20 mouse cellular contexts compared by ENCODE assay signal in the genomic region with DNA sequence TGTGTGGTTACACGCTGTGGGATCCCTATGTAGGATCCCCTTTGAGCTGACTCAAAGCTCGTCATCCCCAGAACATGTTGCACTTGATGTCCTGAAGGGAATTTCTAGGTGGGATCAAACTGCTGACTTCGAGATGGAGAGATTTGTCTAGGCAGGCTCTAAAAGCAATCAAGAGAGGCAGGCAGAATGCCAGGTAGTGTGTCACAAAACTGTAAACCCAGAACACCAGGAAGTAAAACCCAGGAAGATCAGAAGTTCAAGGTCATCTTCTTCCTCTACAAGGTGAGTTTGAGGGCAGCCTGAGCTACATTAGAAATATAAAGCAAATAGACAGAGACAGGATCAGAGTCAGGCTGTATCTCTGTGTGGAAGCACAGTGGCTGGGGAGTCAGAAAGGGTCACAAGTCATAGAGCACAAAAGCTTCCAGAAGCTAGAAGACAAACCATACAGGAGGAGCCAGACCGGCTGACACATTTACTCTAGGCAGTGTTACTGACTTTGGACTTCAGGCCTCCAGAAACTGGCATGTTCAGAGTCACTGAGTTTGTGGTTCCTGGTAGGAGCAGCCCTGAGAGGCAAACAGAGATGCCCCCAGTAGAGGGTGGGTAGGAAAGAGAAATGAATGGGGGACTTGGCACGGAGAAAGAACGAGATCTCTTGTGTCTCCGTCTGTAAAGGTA. TPM values are rescaled to one million over a fixed set of nuclear protein-coding genes. Genes with fewer than 3 reads are reported as not detected.
DNase-seq lines count a peak whose midpoint lies in the region; ATAC-seq and TF ChIP-seq lines count a peak whose summit lies in the region.
"Had no signal": no experiment of that assay in that cellular context is flagged by ENCODE, and none has a peak within 500 bp of the region (broad histone marks: within the 10 kb centered on the region; RNA-seq: fewer than 3 reads in every experiment).

No protein-coding gene starts in this region.

- ATAC-seq in hindbrain, postnatal 0 days: no peak
- no peak for ATAC-seq in liver, embryonic 12.5 days
- ATAC-seq: inflammation-experienced regulatory T-cells, adult 6 months had no signal

- H3K4me3 ChIP-seq in hindbrain, embryonic 10.5 days: no peak overlapping the region
- H3K4me3 ChIP-seq in hindbrain, postnatal 0 days (ENCODE audit: low read length): no peak overlapping the region
- H3K4me3 ChIP-seq in liver, adult 2 months (ENCODE audit: insufficient read depth, low read depth, low read length): no peak overlapping the region
- H3K4me3 ChIP-seq in liver, embryonic 12.5 days: no peak overlapping the region
- H3K4me3 ChIP-seq: forebrain, embryonic 10.5 days; hindbrain, embryonic 13.5 days; liver, embryonic 15.5 days had no signal

- H3K4me2 ChIP-seq in hindbrain, postnatal 0 days (ENCODE audit: low read depth, low read length): no peak overlapping the region
- no peak overlapping the region for H3K4me2 ChIP-seq in liver, embryonic 12.5 days
- H3K4me2 ChIP-seq: hindbrain, embryonic 13.5 days; liver, embryonic 15.5 days; midbrain, embryonic 11.5 days had no signal

- peak overlapping the region; percentile 23; the same call in 1 of the 2 replicates for H3K27ac ChIP-seq in hindbrain, embryonic 10.5 days
- H3K27ac ChIP-seq in hindbrain, postnatal 0 days: no peak overlapping the region
- H3K27ac ChIP-seq in liver, adult 2 months (replicated peaks; ENCODE audit: insufficient read depth, low read depth, low read length): peak overlapping the region; percentile 93
- no peak overlapping the region for H3K27ac ChIP-seq in liver, embryonic 12.5 days
- H3K27ac ChIP-seq: forebrain, embryonic 10.5 days; hindbrain, embryonic 13.5 days; liver, embryonic 15.5 days had no signal

- H3K27me3 ChIP-seq in hindbrain, embryonic 10.5 days (ENCODE audit: insufficient read depth, poor library complexity, severe bottlenecking): no peaks in the 10 kb centered on the region
- no peaks in the 10 kb centered on the region for H3K27me3 ChIP-seq in hindbrain, postnatal 0 days (ENCODE audit: insufficient read depth, low read length)
- H3K27me3 ChIP-seq in liver, adult 2 months (ENCODE audit: control insufficient read depth, insufficient read depth, low read length): no peaks in the 10 kb centered on the region
- peaks cover 4% of the 10 kb centered on the region; the same call in 1 of the 2 replicates for H3K27me3 ChIP-seq in liver, embryonic 12.5 days (replicated peaks)
- H3K27me3 ChIP-seq: hindbrain, embryonic 13.5 days; liver, embryonic 15.5 days had no signal

- TF ChIP-seq CTCF in hindbrain, postnatal 0 days (IDR thresholded peaks at IDR 0.05; ENCODE audit: low read depth): no peak
- no peak for TF ChIP-seq CTCF in liver, adult 2 months (IDR thresholded peaks at IDR 0.05; ENCODE audit: low read depth, low read length)

- peaks cover 7% of the 10 kb centered on the region for H3K36me3 ChIP-seq in hindbrain, embryonic 10.5 days
- H3K36me3 ChIP-seq in hindbrain, postnatal 0 days (ENCODE audit: insufficient read depth, low read length): peaks cover 5% of the 10 kb centered on the region
- no peaks in the 10 kb centered on the region for H3K36me3 ChIP-seq in liver, adult 2 months (ENCODE audit: control insufficient read depth, insufficient read depth, low read length)
- peaks cover 6% of the 10 kb centered on the region for H3K36me3 ChIP-seq in liver, embryonic 12.5 days

- TF ChIP-seq POLR2A in liver, adult 2 months (IDR thresholded peaks at IDR 0.05; ENCODE audit: extremely low read depth, insufficient read depth, low read length): no peak

- DNase-seq in hindbrain, embryonic 10.5 days (ENCODE audit: low spot score): no peak
- DNase-seq in hindbrain, postnatal 0 days (ENCODE audit: low spot score): no peak
- DNase-seq in liver, adult 2 months (ENCODE audit: extremely low read depth, low read depth, low spot score): peak; percentile 74
- peak; percentile 56 to 71 for DNase-seq in kidney, postnatal 36 days
- DNase-seq in thymus, postnatal 4 days: no peak
- DNase-seq in right cerebral cortex, postnatal 14 days: no peak
- DNase-seq in Muller cell, postnatal 12 days (ENCODE audit: inconsistent ontology term): no peak
- DNase-seq: adrenal gland, postnatal 25 days; cerebellum, adult 9-10 months; gastrocnemius, postnatal 25 days; heart, adult 18-20 months; left cerebral cortex, postnatal 4 days; thymus, adult 2 months had no signal

- H3K9me3 ChIP-seq in hindbrain, embryonic 10.5 days: no peaks in the 10 kb centered on the region
- no peaks in the 10 kb centered on the region for H3K9me3 ChIP-seq in hindbrain, postnatal 0 days (ENCODE audit: low read length)
- H3K9me3 ChIP-seq in liver, embryonic 12.5 days (replicated peaks): no peaks in the 10 kb centered on the region
- H3K9me3 ChIP-seq: forebrain, embryonic 10.5 days; hindbrain, embryonic 13.5 days; liver, embryonic 15.5 days had no signal

- no peaks in the 10 kb centered on the region for H3K79me2 ChIP-seq in liver, adult 2 months (ENCODE audit: control insufficient read depth, insufficient read depth, low read length)

- peaks cover 12% of the 10 kb centered on the region; the same call in 1 of the 2 replicates for H3K4me1 ChIP-seq in hindbrain, embryonic 10.5 days (replicated peaks)
- H3K4me1 ChIP-seq in hindbrain, postnatal 0 days (ENCODE audit: insufficient read depth, low read length): no peaks in the 10 kb centered on the region
- H3K4me1 ChIP-seq in liver, adult 2 months (ENCODE audit: control insufficient read depth, insufficient read depth, low read length): peaks cover 17% of the 10 kb centered on the region
- no peaks in the 10 kb centered on the region for H3K4me1 ChIP-seq in liver, embryonic 12.5 days
- H3K4me1 ChIP-seq: hindbrain, embryonic 13.5 days had no signal

- no peak overlapping the region for H3K9ac ChIP-seq in hindbrain, postnatal 0 days (replicated peaks; ENCODE audit: low read length)
- peak overlapping the region; percentile 63 for H3K9ac ChIP-seq in liver, adult 2 months (ENCODE audit: low read depth, low read length)
- H3K9ac ChIP-seq in liver, embryonic 12.5 days: no peak overlapping the region
- H3K9ac ChIP-seq: hindbrain, embryonic 13.5 days; liver, embryonic 15.5 days had no signal

- 83% methylated on average over 7 of the region's 7 CpGs for WGBS in hindbrain, embryonic 10.5 days
- WGBS in hindbrain, postnatal 0 days: 83% methylated on average over 7 of the region's 7 CpGs
- 58% methylated on average over 7 of the region's 7 CpGs for WGBS in liver, adult 2 months
- 68% methylated on average over 7 of the region's 7 CpGs for WGBS in liver, embryonic 12.5 days (ENCODE audit: insufficient replicate concordance)

RNA-seq across cellular contexts. Expression of a gene that starts 11.6 kb away (rescaled TPM):
- polyA plus RNA-seq in hindbrain, embryonic 10.5 days (2016; fragmentation: Nextera tagmentation; extraction: Ambion mirVana): 26.3 and 32.3 TPM in 2 replicates
- total RNA-seq in hindbrain, postnatal 0 days (2014; rRNA removed): 41.3 and 45.5 TPM in 2 replicates
- polyA plus RNA-seq in hindbrain, postnatal 0 days (2015; fragmentation: Nextera tagmentation; extraction: Ambion mirVana): 55.6 and 57.0 TPM in 2 replicates
- total RNA-seq in liver, adult 2 months (2014; rRNA removed): 22.6 and 30.7 TPM in 2 replicates
- 24.4 and 25.5 TPM in 2 replicates for polyA plus RNA-seq in liver, adult 2 months (2012; rRNA removed)
- polyA plus RNA-seq in liver, embryonic 12.5 days (2016; fragmentation: Nextera tagmentation; extraction: Ambion mirVana): 19.3 and 21.1 TPM in 2 replicates

RNA-seq across cellular contexts. Expression of a gene that starts 19.2 kb away (rescaled TPM):
- polyA plus RNA-seq in hindbrain, embryonic 10.5 days (2016; fragmentation: Nextera tagmentation; extraction: Ambion mirVana): not detected in 2 replicates
- 0.31 and 0.58 TPM in 2 replicates for total RNA-seq in hindbrain, postnatal 0 days (2014; rRNA removed)
- 0.80 and 0.93 TPM in 2 replicates for polyA plus RNA-seq in hindbrain, postnatal 0 days (2015; fragmentation: Nextera tagmentation; extraction: Ambion mirVana)
- 2.1 and 10.0 TPM in 2 replicates for total RNA-seq in liver, adult 2 months (2014; rRNA removed)
- 29.3 and 45.5 TPM in 2 replicates for polyA plus RNA-seq in liver, adult 2 months (2012; rRNA removed)
- polyA plus RNA-seq in liver, embryonic 12.5 days (2016; fragmentation: Nextera tagmentation; extraction: Ambion mirVana): 15.2 and 17.7 TPM in 2 replicates
- total RNA-seq: midbrain, postnatal 0 days had no signal
- polyA plus RNA-seq: forebrain, embryonic 10.5 days; hindbrain, embryonic 13.5 days had no signal

RNA-seq across cellular contexts. Expression of a gene that starts 25.5 kb away (rescaled TPM):
- 41.4 and 66.7 TPM in 2 replicates for polyA plus RNA-seq in hindbrain, embryonic 10.5 days (2016; fragmentation: Nextera tagmentation; extraction: Ambion mirVana)
- total RNA-seq in hindbrain, postnatal 0 days (2014; rRNA removed): 458 and 481 TPM in 2 replicates
- 220 and 233 TPM in 2 replicates for polyA plus RNA-seq in hindbrain, postnatal 0 days (2015; fragmentation: Nextera tagmentation; extraction: Ambion mirVana)
- total RNA-seq in liver, adult 2 months (2014; rRNA removed): 25.8 and 32.5 TPM in 2 replicates
- polyA plus RNA-seq in liver, adult 2 months (2012; rRNA removed): 103 and 144 TPM in 2 replicates
- 36.2 and 40.6 TPM in 2 replicates for polyA plus RNA-seq in liver, embryonic 12.5 days (2016; fragmentation: Nextera tagmentation; extraction: Ambion mirVana)

RNA-seq across cellular contexts. Expression of a gene that starts 43.0 kb away (rescaled TPM):
- 6.0 and 6.4 TPM in 2 replicates for polyA plus RNA-seq in hindbrain, embryonic 10.5 days (2016; fragmentation: Nextera tagmentation; extraction: Ambion mirVana)
- total RNA-seq in hindbrain, postnatal 0 days (2014; rRNA removed): 3.1 and 3.7 TPM in 2 replicates
- 2.9 and 3.0 TPM in 2 replicates for polyA plus RNA-seq in hindbrain, postnatal 0 days (2015; fragmentation: Nextera tagmentation; extraction: Ambion mirVana)
- total RNA-seq in liver, adult 2 months (2014; rRNA removed): 0.67 and 0.83 TPM in 2 replicates
- polyA plus RNA-seq in liver, adult 2 months (2012; rRNA removed): 2.9 and 3.0 TPM in 2 replicates
- polyA plus RNA-seq in liver, embryonic 12.5 days (2016; fragmentation: Nextera tagmentation; extraction: Ambion mirVana): 2.9 and 3.2 TPM in 2 replicates

RNA-seq across cellular contexts. Expression of a gene that starts 44.0 kb away (rescaled TPM):
- polyA plus RNA-seq in hindbrain, embryonic 10.5 days (2016; fragmentation: Nextera tagmentation; extraction: Ambion mirVana): 28.8 and 34.4 TPM in 2 replicates
- 64.3 and 69.6 TPM in 2 replicates for total RNA-seq in hindbrain, postnatal 0 days (2014; rRNA removed)
- polyA plus RNA-seq in hindbrain, postnatal 0 days (2015; fragmentation: Nextera tagmentation; extraction: Ambion mirVana): 44.4 and 46.4 TPM in 2 replicates
- 40.0 and 41.9 TPM in 2 replicates for total RNA-seq in liver, adult 2 months (2014; rRNA removed)
- polyA plus RNA-seq in liver, adult 2 months (2012; rRNA removed): 57.9 and 124 TPM in 2 replicates
- 11.4 and 11.9 TPM in 2 replicates for polyA plus RNA-seq in liver, embryonic 12.5 days (2016; fragmentation: Nextera tagmentation; extraction: Ambion mirVana)

Comparison
In these comparisons a context has a peak if more than half of its experiments do, and no peak if none do; other contexts are left out.
1. H3K27ac ChIP-seq: peak in hindbrain, embryonic 10.5 days (single experiment) and liver, adult 2 months (single experiment); none in hindbrain, postnatal 0 days (single experiment) and liver, embryonic 12.5 days (single experiment).
2. DNase-seq: peak in liver, adult 2 months (single experiment) and kidney, postnatal 36 days (2 of 2); none in hindbrain, embryonic 10.5 days (single experiment), hindbrain, postnatal 0 days (single experiment), thymus, postnatal 4 days (single experiment), right cerebral cortex, postnatal 14 days (single experiment) and Muller cell, postnatal 12 days (single experiment).